Mouse (Mus musculus) limb, embryonic 13.5 days (tissue): ENCODE measurements around the gene Ucn3. TPM values are rescaled to one million over a fixed set of nuclear protein-coding genes. Genes with fewer than 3 reads are reported as not detected.

Experiments
- ATAC-seq: fragments of 200-750 bp; cut with Nextera tagmentation; 2 replicates; pipeline ENCODE4 v1.8.0; 2017; ENCODE audit warnings: low read depth, moderate number of reproducible peaks, moderate TSS enrichment; ENCODE audit not compliant: low FRiP score
- H3K27ac ChIP-seq: fragments of 300-500 bp; sonication (generic); 2 replicates; pipeline ENCODE4 v1.5.1; 2015; ENCODE audit warnings: inconsistent platforms, mild to moderate bottlenecking, moderate library complexity
- H3K27me3 ChIP-seq: fragments of 300-500 bp; sonication (generic); 2 replicates; pipeline ENCODE4 v1.6.1; 2015; ENCODE audit warnings: mild to moderate bottlenecking, inconsistent platforms
- H3K36me3 ChIP-seq: fragments of 300-500 bp; sonication (generic); 2 replicates; pipeline ENCODE4 v1.6.1; 2015; ENCODE audit warnings: inconsistent platforms, mild to moderate bottlenecking, moderate library complexity
- H3K4me1 ChIP-seq: fragments of 300-500 bp; sonication (generic); 2 replicates; pipeline ENCODE4 v1.6.1; 2015; ENCODE audit warnings: inconsistent platforms
- H3K4me2 ChIP-seq: fragments of 300-500 bp; sonication (generic); replicated peaks from 2 replicates; pipeline ENCODE4 v1.6.1; 2015; ENCODE audit warnings: inconsistent platforms, mild to moderate bottlenecking, moderate library complexity
- H3K4me3 ChIP-seq: fragments of 300-500 bp; sonication (generic); 2 replicates; pipeline ENCODE4 v1.5.1; 2015; ENCODE audit warnings: moderate library complexity, mild to moderate bottlenecking, inconsistent platforms
- H3K9ac ChIP-seq: fragments of 300-500 bp; sonication (generic); 2 replicates; pipeline ENCODE4 v1.6.1; 2015; ENCODE audit warnings: mild to moderate bottlenecking, inconsistent platforms
- H3K9me3 ChIP-seq: fragments of 300-500 bp; sonication (generic); 2 replicates; pipeline ENCODE4 v1.6.1; 2016; ENCODE audit warnings: inconsistent platforms
- WGBS: fragments of 180-500 bp; shearing (Covaris S2); methylation state at CpG from one replicate; pipeline ENCODE4 v1.1.7; 2015; 5-methylcytosine and 5-hydroxymethylcytosine counted together
- polyA plus RNA-seq: library from polyadenylated mRNA; unstranded; fragments of >200 nt; fragmentation: Nextera tagmentation; extraction: Ambion mirVana; gene quantifications from 2 replicates; pipeline ENCODE4 v1.2.1, GENCODE M21; 2015

The Ucn3 gene
- 0.13 TPM in 1 of 2 replicates, not detected in the other for polyA plus RNA-seq

- no peak for ATAC-seq
- no peak within 1 kb of the TSS for H3K9ac ChIP-seq
- H3K4me1 ChIP-seq = peaks cover 11% of the 10 kb centered on the region
- 48% methylated on average over 2 of the region's 2 CpGs for WGBS
- H3K27ac ChIP-seq = no peak within 1 kb of the TSS
- no peak within 1 kb of the TSS for H3K4me2 ChIP-seq
- no peaks in the 10 kb centered on the region for H3K9me3 ChIP-seq
- 0 out of 2 replicates have a peak, but pooled peaks cover 8% of the 10 kb centered on the region for H3K27me3 ChIP-seq
- H3K4me3 ChIP-seq = no peak within 1 kb of the TSS
- no peaks in the 10 kb centered on the region for H3K36me3 ChIP-seq
Observed at GRCm38 (mm10) chr13:3945249-3945648, at the start of gene Ucn3. Ucn3 (minus strand) TSS chr13:3945349.

DNA sequence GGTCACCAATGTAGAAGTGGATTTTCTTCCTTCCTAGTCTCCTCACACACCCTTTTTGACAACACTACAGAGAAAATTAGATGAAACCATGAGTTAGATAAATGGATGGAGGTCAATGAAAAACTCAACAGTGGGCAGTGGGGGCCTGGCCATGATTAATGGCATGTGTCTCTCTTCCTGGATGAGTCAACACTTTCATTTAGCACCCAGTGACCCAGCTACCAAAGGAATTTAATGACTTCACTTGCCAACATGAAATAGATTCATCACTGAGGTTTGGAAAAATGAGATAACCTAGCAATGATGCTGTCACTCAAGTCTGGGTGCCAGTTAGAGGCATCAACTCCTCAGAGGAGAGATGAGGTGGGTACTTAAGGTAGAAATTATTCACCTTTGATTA lies 46.9 kb upstream of the Ucn3 start:
- H3K4me3 ChIP-seq = no peak overlapping the region
- no peaks in the 10 kb centered on the region for H3K36me3 ChIP-seq
- H3K27me3 ChIP-seq = no peaks in the 10 kb centered on the region
- H3K9me3 ChIP-seq = no peaks in the 10 kb centered on the region
- ATAC-seq = no peak
- H3K27ac ChIP-seq = no peak overlapping the region
- no peaks in the 10 kb centered on the region for H3K4me1 ChIP-seq
- H3K9ac ChIP-seq = no peak overlapping the region
- H3K4me2 ChIP-seq = no peak overlapping the region

- Histone ChIP-seq H3K4me2 (no peak overlapping the region), H3K36me3 (no peaks in the 10 kb centered on the region), H3K9me3 (no peaks in the 10 kb centered on the region), H3K4me3 (no peak overlapping the region), H3K9ac (no peak overlapping the region), H3K4me1 (no peaks in the 10 kb centered on the region), H3K27ac (no peak overlapping the region), H3K27me3 (no peaks in the 10 kb centered on the region)
- WGBS = 86% methylated on average over 4 of the region's 4 CpGs
- no peak for ATAC-seq
Observed at GRCm38 (mm10) chr13:3968849-3969248, 23.7 kb upstream of the Ucn3 start.

- Histone ChIP-seq H3K4me3 (no peak overlapping the region), H3K4me1 (no peaks in the 10 kb centered on the region), H3K9ac (no peak overlapping the region), H3K27ac (no peak overlapping the region), H3K27me3 (no peaks in the 10 kb centered on the region), H3K36me3 (no peaks in the 10 kb centered on the region), H3K4me2 (no peak overlapping the region), H3K9me3 (no peaks in the 10 kb centered on the region; the same call in 1 of the 2 replicates)
- 78% methylated on average over 6 of the region's 6 CpGs for WGBS
- ATAC-seq = no peak
Observed at GRCm38 (mm10) chr13:3951198-3951914, 6.2 kb upstream of the Ucn3 start.

DNA sequence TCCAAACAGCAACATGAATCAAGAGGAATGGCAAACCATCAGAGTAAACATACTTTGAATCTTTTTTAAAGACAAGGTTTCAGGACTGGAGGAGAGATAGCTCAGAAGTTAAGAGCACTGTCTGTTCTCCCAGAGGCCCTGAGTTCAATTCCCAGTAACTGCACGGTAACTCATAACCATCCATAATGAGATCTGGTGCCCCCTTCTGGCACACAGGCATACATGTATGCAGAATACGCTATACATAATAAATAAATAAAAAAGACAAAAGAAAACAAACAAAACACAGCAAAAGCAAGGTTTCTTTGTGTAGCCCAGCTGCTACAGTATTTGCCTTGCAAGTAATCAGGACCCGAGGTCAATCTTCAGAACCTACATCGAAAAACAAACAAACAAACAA lies 4.3 kb upstream of the Ucn3 start:
- no peak overlapping the region for H3K27ac ChIP-seq
- no peak overlapping the region for H3K4me2 ChIP-seq
- peaks cover 9% of the 10 kb centered on the region for H3K4me1 ChIP-seq
- no peaks in the 10 kb centered on the region; the same call in 1 of the 2 replicates for H3K9me3 ChIP-seq
- 0 out of 2 replicates have a peak, but pooled peaks cover 3% of the 10 kb centered on the region for H3K27me3 ChIP-seq
- no peak for ATAC-seq
- H3K4me3 ChIP-seq = no peak overlapping the region
- H3K36me3 ChIP-seq = no peaks in the 10 kb centered on the region
- H3K9ac ChIP-seq = no peak overlapping the region
- 92% methylated on average over 4 of the region's 4 CpGs for WGBS

- WGBS = 88% methylated on average over 4 of the region's 4 CpGs
- Histone ChIP-seq H3K36me3 (no peaks in the 10 kb centered on the region), H3K27ac (no peak overlapping the region), H3K4me1 (peaks cover 11% of the 10 kb centered on the region), H3K9ac (no peak overlapping the region), H3K4me3 (no peak overlapping the region), H3K4me2 (no peak overlapping the region), H3K27me3 (0 out of 2 replicates have a peak, but pooled peaks cover 5% of the 10 kb centered on the region), H3K9me3 (no peaks in the 10 kb centered on the region)
- no peak for ATAC-seq
Observed at GRCm38 (mm10) chr13:3947267-3947666, 2.1 kb upstream of the Ucn3 start.

DNA sequence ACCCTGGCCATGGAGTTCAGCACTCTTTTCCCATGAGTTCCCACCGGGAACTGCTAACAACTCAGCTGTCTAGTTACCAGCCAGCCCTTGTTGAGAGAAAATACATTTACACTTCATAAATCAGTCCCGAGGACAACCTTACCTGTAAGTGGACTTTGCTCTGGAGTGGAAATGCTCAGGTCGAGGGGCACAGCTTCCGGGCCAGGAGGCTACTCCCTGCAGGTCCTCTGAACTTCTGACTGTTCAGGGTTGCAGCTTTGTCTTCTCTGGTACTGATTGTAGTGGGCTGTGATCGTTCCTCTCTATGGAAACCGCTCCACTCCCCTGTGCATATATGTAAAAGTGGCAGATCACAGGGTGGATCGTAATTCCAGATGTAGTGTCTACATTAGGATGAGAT lies 450 bp downstream of the Ucn3 start:
- ATAC-seq = no peak
- Histone ChIP-seq H3K36me3 (no peaks in the 10 kb centered on the region), H3K9me3 (no peaks in the 10 kb centered on the region), H3K27ac (no peak overlapping the region), H3K4me3 (no peak overlapping the region), H3K9ac (no peak overlapping the region), H3K4me1 (peaks cover 11% of the 10 kb centered on the region), H3K4me2 (no peak overlapping the region), H3K27me3 (0 out of 2 replicates have a peak, but pooled peaks cover 8% of the 10 kb centered on the region)
- WGBS = 40% methylated on average over 7 of the region's 7 CpGs

DNA sequence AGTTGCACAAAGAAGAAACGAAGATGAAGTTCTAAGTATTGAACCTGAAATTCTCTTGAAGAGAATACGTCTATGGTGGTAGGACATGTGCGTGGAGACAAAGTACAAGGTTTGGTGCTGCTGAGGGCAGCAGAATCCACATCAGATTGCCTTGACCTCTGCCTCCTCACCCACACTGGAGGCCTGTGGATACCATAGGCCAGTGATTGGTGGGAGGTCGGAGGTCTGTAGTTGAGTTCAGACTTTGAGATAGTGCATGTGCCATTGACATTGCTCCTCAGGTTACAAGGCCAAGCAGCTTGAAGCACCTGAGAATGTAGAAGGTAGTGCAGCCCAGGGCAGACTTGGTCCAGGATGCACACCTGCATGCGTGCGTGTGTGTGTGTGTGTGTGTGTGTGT lies 19.1 kb downstream of the Ucn3 start:
- H3K9me3 ChIP-seq = no peaks in the 10 kb centered on the region
- H3K4me2 ChIP-seq = no peak overlapping the region
- no peak overlapping the region for H3K27ac ChIP-seq
- no peaks in the 10 kb centered on the region for H3K4me1 ChIP-seq
- WGBS = 84% methylated on average over 6 of the region's 6 CpGs
- H3K4me3 ChIP-seq = no peak overlapping the region
- no peaks in the 10 kb centered on the region for H3K27me3 ChIP-seq
- H3K9ac ChIP-seq = no peak overlapping the region
- ATAC-seq = no peak
- no peaks in the 10 kb centered on the region for H3K36me3 ChIP-seq

GRCm38 (mm10) chr13:3925632-3926031 lies 19.5 kb downstream of the Ucn3 start:
- no peaks in the 10 kb centered on the region for H3K27me3 ChIP-seq

GRCm38 (mm10) chr13:3924483-3924882 lies 20.7 kb downstream of the Ucn3 start:
- Histone ChIP-seq H3K36me3 (no peaks in the 10 kb centered on the region), H3K4me2 (no peak overlapping the region), H3K4me3 (no peak overlapping the region), H3K27ac (no peak overlapping the region), H3K9me3 (no peaks in the 10 kb centered on the region), H3K4me1 (no peaks in the 10 kb centered on the region), H3K9ac (no peak overlapping the region), H3K27me3 (no peaks in the 10 kb centered on the region)
- no peak for ATAC-seq
- 89% methylated on average over 5 of the region's 5 CpGs for WGBS

More at GRCm38 (mm10) chr13:3925632-3926031, 19.5 kb downstream of the Ucn3 start:
- Histone ChIP-seq H3K9ac (no peak overlapping the region), H3K27ac (no peak overlapping the region), H3K4me1 (no peaks in the 10 kb centered on the region), H3K4me2 (no peak overlapping the region), H3K9me3 (no peaks in the 10 kb centered on the region), H3K36me3 (no peaks in the 10 kb centered on the region), H3K4me3 (no peak overlapping the region)
- 67% methylated on average over 6 of the region's 6 CpGs for WGBS
- no peak for ATAC-seq

- H3K4me2 ChIP-seq = peak within 1 kb of the TSS; percentile 79
- H3K9me3 ChIP-seq = 0 out of 2 replicates have a peak, but pooled peaks cover 6% of the 10 kb centered on the region
- H3K27me3 ChIP-seq = no peaks in the 10 kb centered on the region
- H3K4me3 ChIP-seq = peak within 1 kb of the TSS; percentile 90
- peaks cover 9% of the 10 kb centered on the region for H3K4me1 ChIP-seq
- WGBS = under 1% methylated on average over 52 of the region's 52 CpGs
- H3K9ac ChIP-seq = peak within 1 kb of the TSS; percentile 88
- H3K36me3 ChIP-seq = peaks cover 16% of the 10 kb centered on the region
- peak; percentile 98 for ATAC-seq
- H3K27ac ChIP-seq = no peak within 1 kb of the TSS
Observed at GRCm38 (mm10) chr13:3917571-3918311, 27.4 kb downstream of the Ucn3 start, which contains the start of the genes Net1 and Tubal3. Net1 (minus strand) TSS chr13:3918220. Tubal3 (plus strand) TSS chr13:3918274.

DNA sequence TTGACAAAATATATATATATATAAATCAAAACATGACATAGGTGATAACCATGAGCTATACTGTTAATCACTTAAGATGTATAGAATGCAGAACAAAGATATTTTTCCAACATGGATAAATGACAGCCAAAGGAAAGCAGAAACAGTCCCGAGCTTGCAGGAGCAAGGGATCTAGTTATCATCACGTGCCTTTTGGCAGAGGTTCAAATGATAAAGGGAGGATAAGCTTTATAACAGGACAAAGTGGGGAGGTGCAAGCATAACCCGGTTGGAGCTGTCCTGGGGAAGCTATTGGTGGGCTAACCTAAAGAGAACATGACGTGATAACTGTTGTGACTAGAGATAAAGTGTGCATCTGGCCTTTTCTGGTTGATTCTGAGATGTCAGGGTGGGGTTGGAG lies 31.6 kb downstream of the Ucn3 start:
- Histone ChIP-seq H3K4me2 (no peak overlapping the region), H3K36me3 (peaks cover 32% of the 10 kb centered on the region), H3K27me3 (no peaks in the 10 kb centered on the region), H3K9ac (no peak overlapping the region), H3K9me3 (0 out of 2 replicates have a peak, but pooled peaks cover 6% of the 10 kb centered on the region), H3K27ac (no peak overlapping the region), H3K4me1 (peaks cover 9% of the 10 kb centered on the region), H3K4me3 (no peak overlapping the region)
- WGBS = 81% methylated on average over 4 of the region's 4 CpGs
- ATAC-seq = no peak
